Mouse (Mus musculus) lung, adult 2 months (tissue): Measurements from ENCODE around the gene Pkn1. TPM values are rescaled to one million over a fixed set of nuclear protein-coding genes. Genes with fewer than 3 reads are reported as not detected.

Experiments used
- DNase-seq: peaks from one replicate; pipeline ENCODE4 v3.0.0; 2022
- H3K4me1 ChIP-seq: fragments of 200-500 bp; 2 replicates; pipeline ENCODE4 v1.6.1; 2011; ENCODE audit warnings: low read length; ENCODE audit not compliant: control insufficient read depth, insufficient read depth
- H3K4me3 ChIP-seq: fragments of 200-500 bp; replicated peaks from 2 replicates; pipeline ENCODE3; 2011; ENCODE audit warnings: low read depth, mild to moderate bottlenecking, control low read depth, low read length; ENCODE audit errors: extremely low read depth
- CTCF ChIP-seq: fragments of 200-500 bp; IDR thresholded peaks from 2 replicates; pipeline ENCODE4 v1.5.1; 2011; ENCODE audit warnings: mild to moderate bottlenecking, low read length, control low read depth; ENCODE audit not compliant: insufficient read depth
- POLR2A ChIP-seq: fragments of 200-500 bp; IDR thresholded peaks from 2 replicates; pipeline ENCODE4 v1.6.1; 2011; ENCODE audit warnings: low read depth, mild to moderate bottlenecking, control low read depth, low read length, borderline replicate concordance; ENCODE audit errors: extremely low read depth
- WGBS: fragments of 180-500 bp; shearing (Covaris S2); methylation state at CpG from one replicate; pipeline ENCODE4 v1.1.7; 2018; 5-methylcytosine and 5-hydroxymethylcytosine counted together
- polyA plus RNA-seq: library from polyadenylated mRNA; depleted of rRNA; stranded (reverse); fragments of >200 nt; gene quantifications from 2 replicates; pipeline ENCODE4 v1.2.3, GENCODE M21; 2012

Pkn1 gene
- polyA plus RNA-seq, 1 experiment = 168 TPM

DNA sequence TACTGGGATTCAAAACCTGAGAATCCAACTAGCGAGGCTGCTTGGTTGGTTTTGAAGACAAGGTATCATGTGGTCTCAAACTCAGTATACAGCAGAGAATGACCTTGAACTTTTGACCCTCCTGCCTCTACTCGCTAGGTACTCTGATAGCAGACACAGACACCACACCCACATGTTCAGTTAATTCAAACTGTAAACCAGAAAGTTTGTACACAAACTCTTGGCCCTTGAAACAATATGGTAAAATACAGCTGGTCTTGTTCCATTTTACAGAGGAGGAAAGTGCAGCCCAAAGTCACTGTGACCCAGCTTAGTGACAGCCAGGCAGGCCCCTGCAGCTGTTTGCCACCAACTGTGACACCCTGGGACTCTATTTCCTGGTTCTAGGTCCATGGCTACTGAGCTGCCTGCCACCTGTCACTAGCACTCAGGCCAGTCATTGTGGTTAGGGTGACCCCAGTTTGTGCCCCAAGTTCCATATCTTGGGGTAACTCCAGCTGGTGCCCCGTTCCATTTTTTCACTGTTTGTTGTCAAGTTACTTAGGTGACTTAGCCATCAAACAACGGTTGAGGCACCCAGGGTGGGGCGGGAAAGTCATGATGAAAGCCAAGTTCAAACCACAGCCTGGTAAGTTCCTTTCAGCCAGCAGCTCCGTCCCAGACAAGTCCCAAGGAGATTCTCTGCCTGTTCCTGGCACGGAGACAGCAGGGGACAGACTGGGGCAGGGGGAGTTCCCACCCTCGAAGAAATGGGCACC lies 40.9 kb upstream of the Pkn1 start:
- WGBS = 12% methylated on average over 8 of the region's 8 CpGs
- Histone ChIP-seq H3K4me1 (peaks cover 3% of the 10 kb centered on the region), H3K4me3 (peak overlapping the region; percentile 83)
- no peak for TF ChIP-seq CTCF
- TF ChIP-seq POLR2A = peak; percentile 50
- DNase-seq = peak; percentile 39

DNA sequence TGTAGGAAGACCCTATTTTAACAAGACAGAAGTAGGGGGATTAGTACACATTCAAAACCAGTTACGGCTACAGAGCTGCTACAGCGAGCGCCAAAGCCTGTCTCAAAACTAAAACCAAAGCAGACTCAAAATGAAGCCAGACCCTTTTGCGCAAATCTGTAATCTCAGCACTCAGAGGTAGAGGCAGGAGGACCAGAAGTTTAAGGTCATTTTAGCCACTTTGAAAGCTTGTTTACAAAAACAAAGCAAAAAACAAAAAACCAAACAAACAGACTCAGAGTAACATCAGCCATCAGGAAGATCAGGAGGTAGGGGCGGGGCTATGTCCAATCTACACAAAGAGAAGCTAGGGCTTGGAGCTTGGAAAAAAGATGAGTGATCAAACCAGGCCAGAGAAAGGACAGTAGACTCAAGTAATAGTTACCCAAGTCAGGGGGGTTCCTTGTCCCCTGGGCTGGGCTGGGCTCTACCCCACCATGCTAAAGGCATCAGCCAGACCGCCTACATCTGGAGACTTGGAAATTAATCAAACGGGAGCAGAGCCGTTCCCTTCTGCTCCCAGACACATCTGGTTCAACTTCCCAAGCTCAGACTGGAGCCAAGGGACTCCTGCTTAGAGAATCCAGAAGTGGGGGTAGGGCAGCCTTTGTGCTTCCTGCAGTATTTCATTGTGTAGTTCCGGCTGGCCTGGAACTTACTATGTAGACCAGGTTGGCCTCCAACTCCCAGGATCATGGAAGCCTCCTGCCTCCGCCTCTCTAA lies 40.2 kb upstream of the Pkn1 start:
- no peak for TF ChIP-seq CTCF
- 0 out of 2 replicates have a peak, but pooled peaks have one; percentile 39 for TF ChIP-seq POLR2A
- 32% methylated on average over 10 of the region's 10 CpGs for WGBS
- peak overlapping the region; percentile 83 for H3K4me3 ChIP-seq
- DNase-seq = no peak
- H3K4me1 ChIP-seq = peaks cover 3% of the 10 kb centered on the region

DNA sequence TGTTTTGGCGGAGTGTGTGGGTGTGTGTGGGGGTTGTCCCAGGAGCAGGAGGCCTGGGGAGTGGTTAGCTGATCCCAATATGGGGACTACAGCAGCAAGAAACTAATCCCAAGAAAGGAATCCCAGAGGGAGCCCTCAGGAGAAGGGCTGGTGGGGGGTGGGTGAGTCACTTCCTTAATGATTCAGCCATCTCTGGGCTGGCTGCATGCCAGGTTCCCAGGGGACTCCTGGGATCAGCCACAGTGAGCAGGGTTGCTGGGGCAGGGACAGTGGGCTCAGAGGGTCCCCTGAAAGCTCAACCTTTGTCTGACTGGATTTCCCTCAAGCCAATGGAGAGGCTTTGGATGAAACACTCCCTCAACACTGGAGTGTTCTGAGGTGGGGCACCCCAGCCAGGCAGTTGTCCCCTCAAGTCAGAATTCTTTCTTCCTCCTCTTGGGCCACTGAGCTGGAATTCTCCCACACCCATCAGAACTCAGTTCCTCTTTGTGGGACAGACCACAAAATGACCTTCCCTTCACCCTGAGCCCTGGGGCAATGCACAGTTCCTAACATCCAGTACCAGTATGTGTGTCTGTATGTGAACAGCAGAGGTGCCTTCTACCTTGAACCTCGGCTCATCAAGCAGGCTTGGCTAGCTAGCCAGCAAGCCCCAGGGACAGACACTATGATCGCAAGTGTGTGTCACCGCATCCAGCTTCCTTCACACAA lies 39.0 kb upstream of the Pkn1 start:
- peak overlapping the region; percentile 83 for H3K4me3 ChIP-seq
- H3K4me1 ChIP-seq = peaks cover 5% of the 10 kb centered on the region
- TF ChIP-seq POLR2A (peak; percentile 38; the same call in 1 of the 2 replicates), CTCF (no peak)
- peak; percentile 57 for DNase-seq
- WGBS = 24% methylated on average over 4 of the region's 4 CpGs

DNA sequence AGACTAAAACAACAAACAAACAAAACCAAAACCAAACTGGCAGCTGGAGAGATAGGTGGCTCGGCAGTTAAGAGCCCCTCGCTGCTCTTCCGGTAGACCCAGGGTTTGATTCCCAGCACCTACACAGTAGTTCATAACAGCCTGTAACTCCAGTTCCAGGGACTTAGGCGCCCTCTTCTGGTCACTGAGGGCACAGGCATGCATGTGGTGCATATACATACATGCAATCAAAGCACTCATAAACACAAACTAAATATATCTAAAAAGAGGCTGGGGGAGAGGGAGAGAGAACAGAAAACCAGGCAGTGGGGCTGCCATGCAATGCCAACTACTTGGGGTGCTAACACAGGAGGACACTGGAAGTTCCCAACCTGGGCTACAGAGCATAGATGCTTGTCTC lies 38.4 kb upstream of the Pkn1 start:
- TF ChIP-seq CTCF = peak; percentile 36
- TF ChIP-seq POLR2A = no peak
- no peak for DNase-seq
- Histone ChIP-seq H3K4me3 (peak overlapping the region; percentile 83), H3K4me1 (peaks cover 2% of the 10 kb centered on the region; the same call in 1 of the 2 replicates)
- WGBS = 65% methylated on average over 4 of the region's 4 CpGs

DNA sequence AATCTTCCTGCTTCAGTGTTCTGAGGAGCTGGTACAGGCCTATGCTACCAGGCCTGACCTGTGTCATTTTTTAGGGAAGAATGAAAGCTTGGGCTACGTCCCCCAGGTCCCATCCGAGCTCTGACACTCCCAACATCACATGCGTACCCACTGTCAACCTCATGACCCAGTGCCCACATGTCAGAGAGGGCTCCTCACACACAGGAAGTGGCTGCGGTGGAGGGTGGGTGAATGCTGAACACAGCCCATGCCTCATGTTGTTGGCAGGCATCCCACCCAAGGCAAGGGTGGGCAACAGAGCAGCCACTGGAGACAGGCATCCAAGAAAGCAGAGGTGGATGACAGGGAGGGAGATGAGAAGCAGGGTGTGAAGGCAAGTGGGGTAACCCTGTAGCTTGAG lies 37.7 kb upstream of the Pkn1 start:
- TF ChIP-seq POLR2A (no peak), CTCF (no peak)
- no peak for DNase-seq
- peak overlapping the region; percentile 83 for H3K4me3 ChIP-seq
- 45% methylated on average over 4 of the region's 4 CpGs for WGBS
- H3K4me1 ChIP-seq = peaks cover 5% of the 10 kb centered on the region

DNA sequence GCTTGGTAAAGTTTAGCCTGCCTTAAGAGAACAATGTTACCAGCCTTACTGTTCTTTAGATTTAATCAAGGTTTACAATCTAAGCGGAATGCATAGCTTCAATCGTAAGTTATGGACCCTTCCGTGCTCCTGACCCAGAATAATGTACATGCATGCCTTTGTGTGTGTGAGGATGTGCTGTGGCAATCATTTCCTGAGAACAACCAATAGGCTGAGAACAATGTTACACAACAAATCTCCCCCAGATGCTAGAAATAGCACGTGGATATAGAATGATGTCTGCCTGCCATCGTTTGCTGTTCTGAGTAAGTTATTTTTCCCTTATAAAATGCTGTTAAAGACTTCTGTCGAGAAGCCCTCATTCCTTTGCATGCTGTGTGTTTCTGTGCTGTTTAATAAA lies 33.9 kb upstream of the Pkn1 start:
- H3K4me1 ChIP-seq = peaks cover 5% of the 10 kb centered on the region
- WGBS = 48% methylated on average over 6 of the region's 6 CpGs
- no peak overlapping the region for H3K4me3 ChIP-seq
- TF ChIP-seq POLR2A (no peak), CTCF (no peak)
- DNase-seq = no peak

DNA sequence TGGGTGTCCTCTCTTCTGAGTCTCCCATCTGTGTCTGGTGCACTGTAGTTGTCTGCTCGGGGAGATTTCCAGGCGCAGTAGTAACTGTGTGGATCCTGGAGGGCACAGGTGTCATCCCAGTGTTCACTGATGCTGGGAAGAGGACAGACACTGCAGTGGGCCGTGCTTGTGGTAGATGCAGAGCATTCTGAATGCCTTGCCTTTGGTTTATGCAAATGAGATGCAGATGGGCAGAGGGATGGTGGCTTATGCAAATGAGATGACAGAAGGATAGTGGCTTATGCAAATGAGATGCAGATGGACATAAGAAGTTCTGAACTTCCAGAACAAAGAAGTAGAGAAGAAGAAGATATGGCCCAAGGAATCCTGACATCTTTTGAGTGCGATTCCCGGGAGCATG lies 32.9 kb upstream of the Pkn1 start:
- no peak for TF ChIP-seq CTCF
- TF ChIP-seq POLR2A = no peak
- 77% methylated on average over 5 of the region's 5 CpGs for WGBS
- no peak overlapping the region for H3K4me3 ChIP-seq
- no peak for DNase-seq
- H3K4me1 ChIP-seq = peaks cover 5% of the 10 kb centered on the region

DNA sequence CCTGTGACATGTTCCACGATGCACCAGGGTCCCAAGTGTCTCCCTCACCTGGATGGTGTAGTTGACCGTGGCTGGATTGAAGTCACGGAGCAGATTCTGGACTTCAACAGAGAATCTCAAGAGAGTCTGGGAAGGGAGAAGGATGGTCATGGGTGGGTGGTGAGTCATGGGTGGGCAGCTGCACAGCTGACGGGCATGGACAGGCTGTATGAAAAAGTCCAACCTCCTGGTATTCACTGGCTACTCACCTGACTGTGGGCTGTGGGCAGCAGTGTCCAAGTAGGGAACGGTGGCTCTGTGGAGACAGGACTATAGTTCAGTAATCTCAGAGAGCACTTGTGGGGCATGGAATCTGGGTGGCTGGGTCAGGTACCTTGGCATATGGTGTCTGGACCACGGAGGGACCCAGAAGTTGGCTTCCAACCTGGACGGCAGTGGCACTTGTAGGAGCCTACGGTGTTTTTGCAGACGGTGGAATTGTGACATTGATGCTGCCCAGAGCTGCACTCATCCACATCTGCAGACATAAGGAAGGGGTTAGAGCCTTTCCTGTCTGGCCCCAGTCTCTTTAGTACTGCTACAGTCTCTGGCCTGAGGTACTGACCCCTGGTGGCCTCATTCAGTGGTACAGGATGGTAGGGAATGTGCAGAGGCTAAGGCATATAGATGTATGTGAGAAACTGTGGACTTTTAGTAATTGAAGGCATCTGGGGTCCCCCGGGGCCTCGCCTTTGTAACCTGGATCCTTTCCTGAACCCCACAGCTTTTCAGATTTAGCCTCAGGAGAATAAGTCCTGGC lies 30.2 kb upstream of the Pkn1 start:
- TF ChIP-seq POLR2A (0 out of 2 replicates have a peak, but pooled peaks have one; percentile 24), CTCF (peak; percentile 58)
- Histone ChIP-seq H3K4me1 (peaks cover 10% of the 10 kb centered on the region), H3K4me3 (no peak overlapping the region)
- 79% methylated on average over 11 of the region's 11 CpGs for WGBS
- DNase-seq = no peak

DNA sequence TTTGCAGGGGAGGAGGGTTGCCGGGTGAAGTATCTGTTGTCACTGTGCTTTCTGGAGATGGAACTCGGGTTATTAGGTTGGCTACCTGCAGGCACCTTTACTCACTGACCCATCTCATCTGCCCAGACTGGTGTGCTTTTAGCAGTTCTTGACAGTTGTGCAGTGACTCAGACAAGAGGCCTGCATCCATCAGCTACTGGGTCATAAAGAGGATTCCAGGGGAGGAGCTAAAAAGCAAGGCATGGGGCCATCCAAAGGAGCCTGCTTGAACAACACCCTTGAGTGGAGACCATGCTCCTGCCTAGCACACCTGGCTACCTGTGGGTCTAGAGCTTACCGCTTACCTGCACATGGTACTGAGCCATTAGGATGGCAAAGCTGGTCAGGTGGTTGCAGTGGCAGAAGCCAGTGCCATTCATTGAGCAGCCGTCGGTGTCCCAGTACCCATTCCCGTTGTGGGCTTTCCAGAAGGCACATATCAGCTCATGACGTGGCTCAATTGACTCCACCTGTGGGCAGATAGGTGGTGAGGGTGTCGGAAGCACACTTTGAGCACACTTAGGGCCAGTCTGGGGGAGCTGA lies 26.6 kb upstream of the Pkn1 start:
- DNase-seq = no peak
- Histone ChIP-seq H3K4me3 (no peak overlapping the region), H3K4me1 (peaks cover 9% of the 10 kb centered on the region)
- WGBS = 86% methylated on average over 8 of the region's 8 CpGs
- TF ChIP-seq CTCF (no peak), POLR2A (no peak)
